Mouse (Mus musculus) stomach, embryonic 16.5 days (tissue): ENCODE measurements around the gene Zfp281. TPM values are rescaled to one million over a fixed set of nuclear protein-coding genes. Genes with fewer than 3 reads are reported as not detected.

ENCODE experiments used
- ATAC-seq: fragments of 200-750 bp; cut with Nextera tagmentation; 2 replicates; pipeline ENCODE4 v1.8.0; 2017; ENCODE audit warnings: moderate number of reproducible peaks, moderate TSS enrichment; ENCODE audit not compliant: insufficient read depth, low FRiP score
- H3K27ac ChIP-seq: fragments of 300-500 bp; sonication (generic); 2 replicates; pipeline ENCODE4 v1.5.1; 2014; ENCODE audit warnings: low read length
- H3K27me3 ChIP-seq: fragments of 300-500 bp; sonication (generic); 2 replicates; pipeline ENCODE4 v1.6.1; 2014; ENCODE audit warnings: low read length, control low read depth, mixed read lengths; ENCODE audit not compliant: control insufficient read depth, insufficient read depth
- H3K36me3 ChIP-seq: fragments of 300-500 bp; sonication (generic); 2 replicates; pipeline ENCODE4 v1.6.1; 2014; ENCODE audit warnings: low read length; ENCODE audit not compliant: control insufficient read depth, insufficient read depth
- H3K4me1 ChIP-seq: fragments of 300-500 bp; sonication (generic); 2 replicates; pipeline ENCODE4 v1.6.1; 2014; ENCODE audit warnings: low read length, control low read depth, mixed read lengths; ENCODE audit not compliant: control insufficient read depth, insufficient read depth
- H3K4me2 ChIP-seq: fragments of 300-500 bp; sonication (generic); 2 replicates; pipeline ENCODE4 v1.6.1; 2014; ENCODE audit warnings: low read depth, low read length, mixed read lengths
- H3K4me3 ChIP-seq: fragments of 300-500 bp; sonication (generic); replicated peaks from 2 replicates; pipeline ENCODE4 v1.5.1; 2014; ENCODE audit warnings: mild to moderate bottlenecking, low read length
- H3K9ac ChIP-seq: fragments of 300-500 bp; sonication (generic); 2 replicates; pipeline ENCODE4 v1.6.1; 2014; ENCODE audit warnings: low read length
- H3K9me3 ChIP-seq: fragments of 300-500 bp; sonication (generic); replicated peaks from 2 replicates; pipeline ENCODE4 v1.6.1; 2016; ENCODE audit warnings: low read length, control low read depth; ENCODE audit not compliant: control insufficient read depth
- WGBS: fragments of 180-500 bp; shearing (Covaris S2); extraction: QIAGEN DNeasy Blood & Tissue Kit; methylation state at CpG from one replicate; pipeline ENCODE4 v1.1.7; 2014; 5-methylcytosine and 5-hydroxymethylcytosine counted together
- polyA plus RNA-seq: library from polyadenylated mRNA; unstranded; fragments of >200 nt; fragmentation: Nextera tagmentation; extraction: Ambion mirVana; gene quantifications from 2 replicates; pipeline ENCODE4 v1.2.1, GENCODE M21; 2015

The Zfp281 gene
- polyA plus RNA-seq, 1 experiment from 2014 or later, result 13.6 TPM

DNA sequence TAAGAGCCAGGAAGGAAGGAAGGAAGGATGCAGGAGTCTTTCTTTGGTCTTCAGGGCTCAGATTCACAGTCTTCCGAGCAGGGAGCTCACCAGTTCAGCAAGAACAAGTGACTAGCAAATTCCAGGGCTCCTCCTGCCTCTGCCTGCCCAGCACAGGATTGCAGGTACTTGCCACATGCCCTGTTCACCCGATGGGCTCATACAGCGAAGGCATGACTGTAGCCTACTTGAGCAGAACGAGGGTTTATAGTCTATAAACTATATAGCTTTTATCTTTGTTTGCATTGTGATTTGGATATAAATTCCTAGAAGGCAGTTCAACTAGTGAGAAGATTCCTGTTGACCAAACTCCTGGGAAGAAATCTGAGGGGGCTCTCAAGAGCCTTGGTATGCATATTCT is 18.4 kb upstream of the Zfp281 start:
- Histone ChIP-seq H3K27ac (peak overlapping the region; percentile 68; the same call in 1 of the 2 replicates), H3K4me2 (no peak overlapping the region), H3K36me3 (no peaks in the 10 kb centered on the region), H3K9ac (no peak overlapping the region), H3K27me3 (no peaks in the 10 kb centered on the region), H3K9me3 (no peaks in the 10 kb centered on the region), H3K4me1 (no peaks in the 10 kb centered on the region), H3K4me3 (no peak overlapping the region)
- 70% methylated on average over 4 of the region's 4 CpGs for WGBS
- no peak for ATAC-seq

- no peaks in the 10 kb centered on the region for H3K27me3 ChIP-seq
- H3K4me3 ChIP-seq, result no peak overlapping the region
- no peaks in the 10 kb centered on the region for H3K36me3 ChIP-seq
- H3K4me2 ChIP-seq, result no peak overlapping the region
- no peak overlapping the region for H3K9ac ChIP-seq
- no peaks in the 10 kb centered on the region for H3K4me1 ChIP-seq
- WGBS, result 61% methylated on average over 11 of the region's 11 CpGs
- no peaks in the 10 kb centered on the region for H3K9me3 ChIP-seq
- ATAC-seq, result no peak
- no peak overlapping the region for H3K27ac ChIP-seq
Measured at GRCm38 (mm10) chr1:136608339-136609261, 16.1 kb upstream of the Zfp281 start.

- Histone ChIP-seq H3K9ac (no peak overlapping the region), H3K36me3 (no peaks in the 10 kb centered on the region), H3K4me2 (no peak overlapping the region), H3K4me1 (no peaks in the 10 kb centered on the region), H3K9me3 (no peaks in the 10 kb centered on the region), H3K27ac (no peak overlapping the region), H3K4me3 (no peak overlapping the region), H3K27me3 (no peaks in the 10 kb centered on the region)
- 79% methylated on average over 9 of the region's 9 CpGs for WGBS
- ATAC-seq, result no peak
Measured at GRCm38 (mm10) chr1:136611803-136612202, 12.9 kb upstream of the Zfp281 start.

- Histone ChIP-seq H3K4me1 (no peaks in the 10 kb centered on the region), H3K27me3 (no peaks in the 10 kb centered on the region), H3K9ac (no peak overlapping the region), H3K9me3 (no peaks in the 10 kb centered on the region), H3K4me2 (no peak overlapping the region), H3K4me3 (no peak overlapping the region), H3K27ac (peak overlapping the region; percentile 39; the same call in 1 of the 2 replicates), H3K36me3 (no peaks in the 10 kb centered on the region)
- WGBS, result 33% methylated on average over 6 of the region's 6 CpGs
- 0 out of 2 replicates have a peak, but pooled peaks have one; percentile 37 for ATAC-seq
Measured at GRCm38 (mm10) chr1:136613300-136613751, 11.4 kb upstream of the Zfp281 start.

- 69% methylated on average over 11 of the region's 11 CpGs for WGBS
- H3K36me3 ChIP-seq, result no peaks in the 10 kb centered on the region
- no peak overlapping the region for H3K27ac ChIP-seq
Measured at GRCm38 (mm10) chr1:136614748-136615440, 9.8 kb upstream of the Zfp281 start.

GRCm38 (mm10) chr1:136617163-136617788 is 7.4 kb upstream of the Zfp281 start:
- no peak overlapping the region for H3K4me2 ChIP-seq
- H3K36me3 ChIP-seq, result no peaks in the 10 kb centered on the region
- no peaks in the 10 kb centered on the region for H3K27me3 ChIP-seq
- H3K4me1 ChIP-seq, result no peaks in the 10 kb centered on the region
- WGBS, result 50% methylated on average over 7 of the region's 7 CpGs
- no peak overlapping the region for H3K4me3 ChIP-seq
- no peak overlapping the region for H3K9ac ChIP-seq
- H3K9me3 ChIP-seq, result no peaks in the 10 kb centered on the region
- H3K27ac ChIP-seq, result no peak overlapping the region
- ATAC-seq, result peak; percentile 56; the same call in 1 of the 2 replicates

More at GRCm38 (mm10) chr1:136614748-136615440, 9.8 kb upstream of the Zfp281 start:
- ATAC-seq, result no peak
- no peaks in the 10 kb centered on the region for H3K4me1 ChIP-seq
- H3K9me3 ChIP-seq, result no peaks in the 10 kb centered on the region
- no peaks in the 10 kb centered on the region for H3K27me3 ChIP-seq
- H3K4me2 ChIP-seq, result no peak overlapping the region
- no peak overlapping the region for H3K9ac ChIP-seq
- no peak overlapping the region for H3K4me3 ChIP-seq

- H3K4me1 ChIP-seq, result no peaks in the 10 kb centered on the region
- no peak overlapping the region for H3K4me2 ChIP-seq
- H3K9me3 ChIP-seq, result no peaks in the 10 kb centered on the region
- no peaks in the 10 kb centered on the region for H3K36me3 ChIP-seq
- ATAC-seq, result no peak
- H3K27ac ChIP-seq, result no peak overlapping the region
- WGBS, result 79% methylated on average over 1 of the region's 1 CpGs
- H3K4me3 ChIP-seq, result no peak overlapping the region
- no peaks in the 10 kb centered on the region for H3K27me3 ChIP-seq
- H3K9ac ChIP-seq, result no peak overlapping the region
Measured at GRCm38 (mm10) chr1:136618570-136618969, 6.1 kb upstream of the Zfp281 start.

GRCm38 (mm10) chr1:136625019-136625895 is 556 bp downstream of the Zfp281 start:
- peak overlapping the region; percentile 96 for H3K9ac ChIP-seq
- peak; percentile 51 for ATAC-seq
- H3K9me3 ChIP-seq, result no peaks in the 10 kb centered on the region
- H3K36me3 ChIP-seq, result peaks cover 7% of the 10 kb centered on the region; the same call in 1 of the 2 replicates
- H3K27ac ChIP-seq, result peak overlapping the region; percentile 93
- no peaks in the 10 kb centered on the region for H3K27me3 ChIP-seq
- WGBS, result under 1% methylated on average over 69 of the region's 92 CpGs
- peak overlapping the region; percentile 91 for H3K4me3 ChIP-seq
- H3K4me2 ChIP-seq, result peak overlapping the region; percentile 87
- peaks cover 25% of the 10 kb centered on the region for H3K4me1 ChIP-seq
